Mouse (Mus musculus): ENCODE results near the gene Mypn.

DNA sequence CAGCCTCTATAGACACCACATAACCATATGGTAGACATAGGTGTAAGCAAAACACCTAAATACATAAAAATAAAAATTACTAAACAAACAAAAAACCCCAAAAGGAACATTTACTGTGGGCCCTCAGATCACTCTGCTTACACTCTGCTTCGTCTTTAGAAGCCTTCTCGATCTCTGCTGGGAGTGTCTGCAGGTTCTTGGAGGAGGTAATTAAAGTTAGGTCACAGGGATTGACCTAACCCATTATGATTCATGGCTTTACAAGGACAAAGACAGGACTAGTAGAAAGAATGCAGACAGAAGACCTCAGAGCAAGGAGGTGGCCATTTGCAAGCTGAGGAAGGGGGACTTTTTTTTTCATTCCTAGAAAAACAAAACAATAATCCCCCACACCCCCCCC, 33.5 kb upstream of the Mypn start:
- no peak for TF ChIP-seq POLR2A (IDR thresholded peaks at IDR 0.05; ENCODE audit: extremely low read depth, insufficient read depth, low read length)
- TF ChIP-seq CTCF (IDR thresholded peaks at IDR 0.05; ENCODE audit: extremely low read depth, insufficient read depth, low read length), result no peak

All from cortical plate, adult 2 months (tissue).